In the genomic region with DNA sequence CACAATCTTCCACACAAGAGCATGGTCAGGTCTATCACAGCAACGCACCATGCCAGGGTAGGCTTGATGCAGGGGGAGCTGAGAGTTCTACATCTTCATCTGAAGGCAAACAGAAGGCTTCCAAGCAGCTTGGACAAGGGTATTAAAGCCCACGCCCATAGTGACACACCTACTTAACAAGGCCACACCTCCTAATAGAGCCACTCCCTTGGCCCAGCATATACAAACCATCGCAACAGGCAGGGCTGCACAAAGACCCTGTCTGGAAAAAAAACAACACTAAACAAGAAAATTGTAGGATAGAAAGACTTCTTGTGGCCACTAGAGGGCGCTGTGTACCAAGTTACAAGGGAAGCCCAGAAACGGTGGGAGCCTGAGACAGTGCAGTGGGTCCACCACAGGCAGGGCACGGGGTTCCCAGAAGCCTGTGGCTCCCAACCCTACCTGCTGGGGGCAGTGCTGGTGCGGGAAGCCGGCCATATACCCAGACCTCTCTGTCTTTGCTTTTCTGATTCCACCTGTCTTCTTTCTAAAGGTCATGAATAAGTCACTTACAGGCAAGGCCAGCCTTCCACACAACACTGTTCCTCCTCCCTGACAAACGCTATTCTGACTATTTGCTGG, we compare ENCODE assay signal across 8 mouse cellular contexts. TPM values are rescaled to one million over a fixed set of nuclear protein-coding genes. Genes with fewer than 3 reads are reported as not detected.
DNase-seq lines count a peak whose midpoint lies in the region; ATAC-seq lines count a peak whose summit lies in the region.

No protein-coding gene starts in this region.

- H3K9ac ChIP-seq in embryonic facial prominence, embryonic 14.5 days (ENCODE audit: low read depth, low read length), result no peak overlapping the region

- H3K27me3 ChIP-seq in embryonic facial prominence, embryonic 14.5 days (replicated peaks; ENCODE audit: control insufficient read depth, insufficient read depth, low read length), result no peaks in the 10 kb centered on the region
- no peaks in the 10 kb centered on the region for H3K27me3 ChIP-seq in limb, embryonic 10.5 days (ENCODE audit: low read depth, poor library complexity, severe bottlenecking)

- H3K4me3 ChIP-seq in embryonic facial prominence, embryonic 14.5 days (ENCODE audit: low read depth, low read length), result no peak overlapping the region
- no peak overlapping the region for H3K4me3 ChIP-seq in limb, embryonic 10.5 days

- no peaks in the 10 kb centered on the region for H3K9me3 ChIP-seq in embryonic facial prominence, embryonic 14.5 days (ENCODE audit: control insufficient read depth, low read length)
- H3K9me3 ChIP-seq in limb, embryonic 10.5 days (replicated peaks), result no peaks in the 10 kb centered on the region

- H3K27ac ChIP-seq in embryonic facial prominence, embryonic 14.5 days (replicated peaks; ENCODE audit: low read depth, low read length), result no peak overlapping the region
- no peak overlapping the region for H3K27ac ChIP-seq in limb, embryonic 10.5 days

- WGBS in embryonic facial prominence, embryonic 14.5 days, result 18% methylated on average over 9 of the region's 9 CpGs
- 20% methylated on average over 9 of the region's 9 CpGs for WGBS in limb, embryonic 10.5 days

- H3K36me3 ChIP-seq in embryonic facial prominence, embryonic 14.5 days (ENCODE audit: control insufficient read depth, insufficient read depth, low read length), result no peaks in the 10 kb centered on the region
- H3K36me3 ChIP-seq in limb, embryonic 10.5 days, result no peaks in the 10 kb centered on the region

- ATAC-seq in activated CD4-positive, CD25-positive, alpha-beta regulatory T cell, adult 4 months, result peak; percentile 61
- ATAC-seq in embryonic facial prominence, embryonic 14.5 days (ENCODE audit: low read depth), result 0 out of 2 replicates have a peak, but pooled peaks have one; percentile 44
- ATAC-seq in monocyte, adult 5-6 weeks (replicated peaks; ENCODE audit: insufficient number of reproducible peaks, low FRiP score, low TSS enrichment, poor library complexity, severe bottlenecking), result peak; percentile 78

- H3K4me2 ChIP-seq in embryonic facial prominence, embryonic 14.5 days (ENCODE audit: low read depth, low read length), result no peak overlapping the region

- DNase-seq in gastrocnemius, adult 18-20 months (ENCODE audit: low spot score), result peak; percentile 37
- no peak for DNase-seq in gastrocnemius, adult 8-10 months (ENCODE audit: low spot score in 2 of 2)
- peak; percentile 95 for DNase-seq in A20 (ENCODE audit: low read depth, low spot score)
- DNase-seq in embryonic facial prominence, embryonic 14.5 days (ENCODE audit: low spot score), result peak; percentile 54
- DNase-seq in limb, embryonic 10.5 days (ENCODE audit: low spot score), result peak; percentile 72
- peak; percentile 77 for DNase-seq in thymus, postnatal 25 days

- no peaks in the 10 kb centered on the region for H3K4me1 ChIP-seq in embryonic facial prominence, embryonic 14.5 days (ENCODE audit: control insufficient read depth, insufficient read depth, low read length)
- no peaks in the 10 kb centered on the region for H3K4me1 ChIP-seq in limb, embryonic 10.5 days

RNA-seq across cellular contexts. Expression of gene Lefty2, which starts 18.9 kb away (rescaled TPM):
- not detected for total RNA-seq in gastrocnemius, adult 18-20 months (2021)
- total RNA-seq in gastrocnemius, adult 8-10 months (2022), result not detected
- polyA plus RNA-seq in activated CD4-positive, CD25-positive, alpha-beta regulatory T cell, adult 4 months (2017; shearing (Covaris generic)), result not detected
- 0.25 TPM in 1 of 2 replicates, not detected in the other for polyA plus RNA-seq in embryonic facial prominence, embryonic 14.5 days (2014; fragmentation: Nextera tagmentation; extraction: Ambion mirVana)
- polyA plus RNA-seq in limb, embryonic 10.5 days (2016; fragmentation: Nextera tagmentation; extraction: Ambion mirVana), result not detected in 2 replicates
- not detected in 3 replicates for total RNA-seq in monocyte, adult 5-6 weeks (2017)

RNA-seq across cellular contexts. Expression of gene Sde2, which starts 23.0 kb away (rescaled TPM):
- total RNA-seq in gastrocnemius, adult 18-20 months (2021), result 1 to 10 TPM; 7.1 to 9.6 TPM
- total RNA-seq in gastrocnemius, adult 8-10 months (2022), result 1 to 10 TPM; 6.8 to 8.4 (median 7.6) TPM
- polyA plus RNA-seq in activated CD4-positive, CD25-positive, alpha-beta regulatory T cell, adult 4 months (2017; shearing (Covaris generic)), result 10 to 100 TPM; 32.3 to 34.1 TPM
- polyA plus RNA-seq in embryonic facial prominence, embryonic 14.5 days (2014; fragmentation: Nextera tagmentation; extraction: Ambion mirVana), result 27.2 and 31.2 TPM in 2 replicates
- 46.7 and 50.8 TPM in 2 replicates for polyA plus RNA-seq in limb, embryonic 10.5 days (2016; fragmentation: Nextera tagmentation; extraction: Ambion mirVana)
- total RNA-seq in monocyte, adult 5-6 weeks (2017), result 45.3 to 50.4 TPM (median 49.6 TPM) in 3 replicates

RNA-seq across cellular contexts. Expression of gene Pycr2, which starts 30.1 kb away (rescaled TPM):
- 10 to 100 TPM in 1 of 2 experiments, 1 to 10 TPM in 1; 9.9 to 10.9 TPM for total RNA-seq in gastrocnemius, adult 18-20 months (2021)
- 10 to 100 TPM in 3 of 4 experiments, 1 to 10 TPM in 1; 9.3 to 11.4 (median 10.8) TPM for total RNA-seq in gastrocnemius, adult 8-10 months (2022)
- polyA plus RNA-seq in activated CD4-positive, CD25-positive, alpha-beta regulatory T cell, adult 4 months (2017; shearing (Covaris generic)), result 10 to 100 TPM; 44.3 to 45.6 TPM
- 77.6 and 92.2 TPM in 2 replicates for polyA plus RNA-seq in embryonic facial prominence, embryonic 14.5 days (2014; fragmentation: Nextera tagmentation; extraction: Ambion mirVana)
- 163 and 166 TPM in 2 replicates for polyA plus RNA-seq in limb, embryonic 10.5 days (2016; fragmentation: Nextera tagmentation; extraction: Ambion mirVana)
- 12.9 to 16.2 TPM (median 14.3 TPM) in 3 replicates for total RNA-seq in monocyte, adult 5-6 weeks (2017)

Comparison
In these comparisons a context has a peak if more than half of its experiments do, and no peak if none do; other contexts are left out.
1. DNase-seq: peak in gastrocnemius, adult 18-20 months (single experiment), A20 (single experiment), embryonic facial prominence, embryonic 14.5 days (single experiment), limb, embryonic 10.5 days (single experiment) and thymus, postnatal 25 days (single experiment); none in gastrocnemius, adult 8-10 months (0 of 2).
2. Peak in every context shown above with its lines, with median percentiles within 50 percentile points of each other: ATAC-seq.